Mouse (Mus musculus) NIH3T3 (cell line): ENCODE data around the gene Iqub.

ENCODE experiments used
- DNase-seq: peaks from one replicate; pipeline ENCODE4 v3.0.0-alpha.2; 2012; ENCODE audit warnings: low read depth

The Iqub gene

DNA sequence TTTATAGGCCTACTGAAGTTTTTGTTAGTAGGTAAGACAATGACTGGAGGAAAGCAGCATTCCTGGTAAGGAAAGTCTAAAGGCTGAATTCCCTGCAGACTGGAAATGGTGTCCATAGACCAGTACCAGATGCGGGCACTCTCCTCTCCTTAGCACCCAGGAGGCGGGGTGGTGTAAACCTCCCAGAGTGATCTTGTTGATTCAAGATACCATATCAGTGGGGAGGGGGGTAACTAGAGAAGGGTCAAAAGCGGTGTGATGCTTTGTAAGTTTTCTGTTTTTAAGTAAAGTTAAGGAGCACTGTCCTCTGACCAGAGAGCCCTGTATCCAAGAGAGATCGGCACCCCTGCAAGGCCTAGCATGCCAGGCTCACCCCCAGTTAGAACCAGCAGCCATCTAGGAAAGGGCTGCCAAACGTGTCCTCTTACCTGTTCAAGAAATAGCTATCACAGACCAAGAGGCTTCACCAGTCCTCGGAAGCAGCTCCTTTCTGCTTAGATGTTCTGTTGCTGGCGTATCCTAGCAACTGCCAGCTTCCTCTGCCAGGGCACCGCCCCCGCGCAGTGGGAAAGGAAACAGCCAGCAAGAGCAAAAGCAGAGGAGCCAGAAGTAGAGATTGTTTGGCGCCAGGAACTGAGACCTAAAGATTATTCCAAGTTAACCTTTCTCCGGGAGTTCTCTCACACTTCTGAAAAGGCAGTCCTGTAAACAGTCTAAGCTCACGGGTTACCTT lies at the start of gene Iqub:
Gene Iqub, minus strand, starts transcription at position 516 of the 733 bp plus-strand sequence.
- peak; percentile 21 for DNase-seq

DNA sequence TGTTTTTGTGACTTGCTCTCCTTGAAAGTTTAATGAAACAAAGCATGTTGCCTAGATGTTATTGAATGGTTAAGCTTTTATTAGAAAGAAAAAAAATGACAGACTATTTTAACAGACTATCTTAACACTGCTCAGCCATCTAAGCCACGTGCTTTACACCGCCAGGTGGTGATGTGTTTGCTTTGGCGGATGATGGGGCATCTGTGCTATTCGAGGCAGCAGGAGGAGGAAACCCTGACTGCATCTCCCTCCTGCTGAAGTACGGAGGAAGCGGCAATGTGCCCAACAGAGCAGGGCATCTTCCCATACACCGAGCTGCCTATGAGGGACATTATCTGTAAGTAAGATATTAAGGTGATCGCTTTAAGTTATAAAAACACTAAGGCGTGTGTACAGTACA lies 49.2 kb upstream of the Iqub start:
- no peak for DNase-seq

DNA sequence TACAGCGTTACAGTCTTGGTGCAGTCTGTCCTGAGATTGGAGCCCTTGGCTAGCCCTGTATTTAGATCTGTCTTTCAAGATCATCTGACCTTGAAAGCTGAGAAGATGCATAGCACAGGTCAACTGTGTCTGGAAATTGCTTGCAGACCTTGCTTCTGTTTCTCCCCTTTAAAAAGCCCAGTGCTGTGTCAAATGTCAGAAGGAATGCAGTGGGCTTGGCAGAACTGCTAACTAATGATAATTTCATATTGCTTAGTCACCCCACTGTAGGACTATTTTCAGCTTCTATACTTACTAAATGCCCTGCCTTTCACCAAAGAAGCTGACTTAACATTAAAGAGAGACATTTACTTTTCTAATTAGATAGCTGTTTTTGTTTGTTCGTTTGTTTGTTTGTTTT lies 40.6 kb upstream of the Iqub start:
- DNase-seq, result peak; percentile 44

DNA sequence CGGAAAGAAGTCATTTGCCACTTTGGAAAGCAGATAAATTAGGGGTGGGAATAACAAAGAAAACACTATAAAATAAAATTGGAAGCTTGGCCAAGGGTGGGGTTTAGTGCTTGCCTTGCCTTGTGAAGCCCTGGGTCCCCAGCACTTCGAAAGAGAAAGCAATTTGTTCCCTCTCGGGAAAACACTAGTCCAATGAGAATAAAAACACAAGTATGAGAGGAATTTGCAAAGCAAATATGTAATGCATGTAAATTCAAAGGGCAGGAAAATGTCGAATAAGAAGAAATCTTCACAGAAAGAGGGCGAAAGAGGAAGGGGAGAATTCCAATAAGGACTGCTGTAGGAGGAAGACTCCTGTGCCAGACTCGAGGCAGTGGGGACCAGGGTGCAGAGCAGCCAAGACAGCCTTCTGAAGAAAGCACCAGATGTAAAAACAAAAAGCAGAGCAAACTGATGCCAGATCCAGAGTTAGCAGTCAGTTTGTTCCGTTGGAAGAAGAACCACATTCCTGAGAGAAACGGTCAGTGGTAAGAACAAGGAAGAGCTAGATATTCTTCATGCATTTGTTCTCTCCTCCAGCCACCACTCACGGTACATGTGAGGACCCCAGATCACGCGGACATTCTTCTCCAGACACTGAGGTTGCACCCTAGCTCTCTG lies 39.7 kb upstream of the Iqub start:
- DNase-seq, result peak; percentile 37

DNA sequence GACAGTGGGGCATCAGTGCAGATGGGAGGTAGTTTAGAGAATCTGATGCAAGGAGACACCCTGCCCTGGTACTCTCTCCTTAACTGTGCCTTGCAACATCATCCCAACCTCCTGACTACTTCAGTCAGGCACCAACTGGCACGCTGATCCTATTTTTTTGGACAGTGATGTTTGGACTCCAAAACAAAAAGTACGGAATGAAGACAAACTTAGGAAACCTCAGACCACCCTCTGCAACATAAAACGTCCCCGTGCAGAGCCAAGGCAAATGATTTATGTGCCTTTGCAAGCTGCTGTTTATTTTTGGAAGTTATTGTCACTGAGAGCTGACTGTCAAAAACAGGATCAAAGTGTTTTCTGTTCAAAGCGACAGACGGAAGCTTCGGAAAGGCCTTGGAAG lies 37.2 kb upstream of the Iqub start:
- no peak for DNase-seq

DNA sequence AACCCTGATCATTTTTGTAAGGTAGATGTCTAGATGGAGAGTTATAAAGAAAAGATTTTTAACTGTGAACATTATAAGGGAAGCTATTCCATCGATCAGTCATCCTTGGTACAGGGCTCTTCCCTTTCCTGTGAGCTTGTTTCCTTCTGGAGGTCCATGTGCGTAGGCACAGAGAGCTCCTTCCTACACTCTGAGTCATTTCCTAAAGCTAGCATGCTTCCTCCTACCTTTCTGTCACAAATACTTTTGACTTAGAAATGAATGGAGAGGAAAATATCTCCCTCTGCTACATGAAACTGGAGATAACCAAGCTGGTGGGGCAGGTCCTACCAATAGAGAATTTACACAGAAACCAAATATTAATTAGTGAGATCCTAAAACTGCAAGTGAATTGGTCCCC lies 34.9 kb upstream of the Iqub start:
- no peak for DNase-seq

DNA sequence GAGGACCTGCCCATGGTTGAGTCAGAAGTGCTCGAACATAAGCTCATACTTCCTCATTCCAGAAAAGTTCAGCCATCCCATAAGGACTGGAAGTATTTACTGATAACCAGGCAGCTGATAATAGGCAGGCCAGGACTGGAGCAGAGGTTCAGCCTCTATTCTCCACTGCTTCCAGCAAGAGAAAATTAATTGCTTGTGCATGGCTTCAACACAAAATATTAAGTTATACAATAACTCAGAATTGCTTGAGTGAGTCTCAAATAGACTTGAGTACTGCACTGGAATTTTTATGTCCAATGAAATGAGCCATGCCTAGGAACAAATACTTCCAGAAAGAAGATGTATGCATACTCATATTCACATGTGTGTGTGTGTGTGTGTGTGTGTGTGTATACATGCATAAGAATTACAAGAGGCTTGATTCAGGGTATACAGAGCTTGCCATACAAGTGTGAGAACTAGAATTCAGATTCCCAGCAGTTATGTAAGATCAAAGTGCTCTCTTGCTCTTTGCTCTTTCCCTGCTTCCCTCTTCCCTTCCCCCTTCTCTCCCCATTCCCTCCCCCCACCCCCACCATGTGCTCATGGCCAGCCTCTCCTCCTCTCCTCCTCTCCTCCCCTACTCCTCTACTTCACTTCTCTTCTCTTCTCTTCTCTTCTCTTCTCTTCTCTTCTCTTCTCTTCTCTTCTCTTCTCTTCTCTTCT lies 32.0 kb upstream of the Iqub start:
- no peak for DNase-seq

DNA sequence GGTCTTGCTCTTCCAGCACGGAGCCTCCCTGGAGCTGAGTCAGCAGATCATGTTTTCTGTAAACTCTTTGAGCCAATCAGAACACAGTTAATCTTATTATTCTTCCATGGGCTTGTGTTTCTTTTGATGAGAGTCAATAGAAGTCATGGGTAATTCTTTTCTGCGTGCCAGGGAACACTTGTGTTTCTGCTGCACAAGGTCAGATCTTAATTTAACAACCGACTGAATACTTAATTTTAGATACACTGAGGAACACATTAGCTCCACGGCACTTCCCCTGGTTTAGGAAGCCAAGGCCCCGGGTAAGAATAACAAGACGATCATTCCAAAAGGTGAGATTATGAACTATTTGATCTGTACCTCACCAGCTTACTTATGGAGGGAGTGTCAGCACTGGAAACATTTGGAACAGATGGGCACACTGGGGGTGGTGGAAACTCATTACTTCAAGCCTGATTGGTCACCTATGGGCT lies 28.3 kb upstream of the Iqub start:
- no peak for DNase-seq

DNA sequence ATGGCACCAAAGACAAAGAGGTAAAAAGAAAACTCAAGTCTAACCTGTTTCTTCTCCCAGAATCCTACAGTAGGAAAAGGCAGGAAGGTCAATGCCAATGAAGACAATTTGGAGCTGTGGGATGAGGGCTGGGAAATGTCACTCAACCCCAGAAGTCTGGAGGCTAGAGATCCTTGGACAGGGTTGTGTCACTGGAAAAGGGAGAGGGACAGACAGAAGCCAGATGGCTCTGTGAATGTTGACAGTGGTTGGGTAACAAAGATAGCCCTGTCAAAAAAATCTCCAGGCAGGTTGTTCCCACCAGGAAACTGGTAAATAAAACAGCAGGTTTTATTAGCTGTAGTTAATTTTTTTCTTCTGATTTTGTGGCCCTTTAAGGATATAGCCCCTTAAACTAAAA lies 27.5 kb upstream of the Iqub start:
- no peak for DNase-seq

DNA sequence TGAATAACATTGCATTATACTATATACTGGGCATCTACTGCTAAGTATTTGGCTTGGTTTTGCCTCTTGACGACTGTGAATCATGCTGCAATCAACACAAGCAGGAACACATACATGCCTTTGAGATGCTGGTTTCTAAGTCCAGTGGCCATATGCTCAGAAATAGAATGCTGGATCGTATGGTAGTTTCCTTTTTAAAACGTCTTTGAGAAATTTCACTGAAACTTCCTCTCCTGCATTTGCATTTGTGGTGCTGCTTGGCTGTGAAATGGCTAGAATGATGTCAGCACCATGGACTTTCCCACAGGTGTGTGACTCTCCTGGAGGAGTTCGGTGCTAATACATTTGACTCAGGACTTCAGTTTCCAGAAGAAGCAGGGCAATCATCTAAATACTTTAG lies 25.2 kb upstream of the Iqub start:
- no peak for DNase-seq

DNA sequence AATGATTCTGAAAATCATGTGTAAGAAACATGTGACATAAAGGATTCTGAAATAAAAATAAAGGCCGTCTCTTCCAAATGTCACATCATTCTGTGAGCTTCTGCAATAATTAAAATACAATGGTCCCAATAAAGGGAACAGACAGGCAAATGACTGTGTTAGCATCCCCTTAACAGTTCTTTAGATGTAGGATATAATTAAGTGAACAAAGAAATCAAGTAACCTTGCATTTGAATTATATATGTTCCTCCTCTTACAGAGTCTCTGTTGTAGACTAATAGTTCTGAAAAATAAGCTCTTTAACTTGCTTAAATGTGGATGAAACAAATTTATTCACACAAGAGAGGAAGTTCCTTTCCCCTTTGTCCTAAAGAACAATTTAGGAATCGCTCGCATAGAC lies 23.6 kb upstream of the Iqub start:
- no peak for DNase-seq

DNA sequence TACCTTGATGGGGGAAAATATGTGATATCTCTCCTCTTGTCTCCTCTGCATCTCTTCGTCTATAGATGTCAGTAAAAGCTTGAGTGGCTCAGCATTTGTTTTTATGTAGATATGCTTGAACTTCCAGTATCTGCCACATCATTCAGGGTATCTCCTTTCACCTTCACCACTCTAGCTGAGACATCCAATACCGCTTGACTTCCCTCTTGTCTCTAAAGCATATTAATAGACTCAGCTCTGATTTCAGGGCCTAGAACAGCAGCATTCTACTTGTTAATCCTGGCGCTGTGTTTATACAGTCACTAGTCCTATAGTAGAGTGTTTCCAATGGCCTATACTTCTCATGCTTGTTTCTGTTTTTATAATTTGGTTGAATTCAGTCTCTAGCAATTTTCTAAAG lies 17.9 kb upstream of the Iqub start:
- DNase-seq, result no peak

DNA sequence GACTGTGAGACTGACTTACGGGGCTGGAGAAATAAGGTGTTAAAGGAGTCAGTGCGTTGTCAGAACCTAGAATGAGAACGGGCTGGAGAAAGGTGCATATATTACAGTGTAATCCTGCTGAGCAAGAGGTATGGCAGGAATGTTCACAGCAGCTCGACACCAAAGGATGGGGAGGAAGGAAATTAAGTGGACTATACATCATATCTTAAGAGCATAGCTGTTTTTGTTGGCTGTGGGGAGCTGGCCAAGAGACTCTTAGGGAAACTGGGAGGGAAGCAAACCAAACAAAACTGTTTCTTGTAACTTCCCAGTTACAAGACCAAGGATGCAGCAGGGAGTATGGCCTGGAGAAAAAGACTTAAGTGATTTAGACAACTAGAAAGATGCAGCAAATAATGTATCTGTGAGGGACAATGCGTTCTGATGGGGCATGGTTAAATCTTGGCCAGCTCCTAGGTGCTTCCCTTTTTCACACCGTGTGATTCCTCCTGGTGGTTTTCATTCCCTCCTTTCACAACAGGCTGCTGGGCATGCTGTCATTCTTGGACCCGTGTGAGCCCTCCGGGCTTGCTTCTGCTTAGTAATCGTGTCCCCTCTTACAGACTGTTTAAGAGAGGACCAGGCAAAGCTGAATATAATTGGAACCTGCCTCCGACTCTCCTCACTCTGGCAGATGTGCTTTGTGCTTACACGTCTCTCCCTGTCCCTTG lies 16.0 kb upstream of the Iqub start:
- peak; percentile 28 for DNase-seq

DNA sequence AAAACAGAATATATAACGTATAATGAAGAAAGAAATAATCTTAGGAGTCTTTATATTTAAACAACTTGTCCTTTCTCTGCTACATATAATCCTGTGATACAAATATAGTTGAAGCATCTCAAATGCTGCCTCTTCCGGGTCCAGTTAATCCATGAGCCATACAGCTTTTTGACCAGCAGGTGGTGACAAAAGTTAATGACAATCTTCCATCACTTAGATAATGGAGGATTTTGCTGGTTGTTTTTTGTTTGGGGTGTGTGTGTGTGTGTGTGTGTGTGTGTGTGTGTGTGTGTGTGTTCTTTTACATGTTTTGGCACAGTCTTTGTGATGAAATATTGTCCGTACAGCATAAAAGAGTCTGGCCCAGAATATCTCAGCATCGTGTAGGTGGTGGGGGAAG lies 15.3 kb upstream of the Iqub start:
- DNase-seq, result peak; percentile 87

DNA sequence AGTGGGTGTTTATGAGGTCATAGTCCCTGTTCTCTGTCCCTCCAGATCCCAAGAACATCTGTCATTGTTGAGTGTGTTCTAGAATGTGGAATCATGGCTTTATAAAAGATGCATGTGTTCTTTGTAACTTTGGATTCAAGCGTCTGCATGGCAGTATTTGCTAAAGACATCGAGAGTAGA lies 13.1 kb upstream of the Iqub start, which contains the start of gene Asb15:
Gene Asb15, plus strand, starts transcription at position 81 of the 180 bp plus-strand sequence.
- DNase-seq, result no peak

DNA sequence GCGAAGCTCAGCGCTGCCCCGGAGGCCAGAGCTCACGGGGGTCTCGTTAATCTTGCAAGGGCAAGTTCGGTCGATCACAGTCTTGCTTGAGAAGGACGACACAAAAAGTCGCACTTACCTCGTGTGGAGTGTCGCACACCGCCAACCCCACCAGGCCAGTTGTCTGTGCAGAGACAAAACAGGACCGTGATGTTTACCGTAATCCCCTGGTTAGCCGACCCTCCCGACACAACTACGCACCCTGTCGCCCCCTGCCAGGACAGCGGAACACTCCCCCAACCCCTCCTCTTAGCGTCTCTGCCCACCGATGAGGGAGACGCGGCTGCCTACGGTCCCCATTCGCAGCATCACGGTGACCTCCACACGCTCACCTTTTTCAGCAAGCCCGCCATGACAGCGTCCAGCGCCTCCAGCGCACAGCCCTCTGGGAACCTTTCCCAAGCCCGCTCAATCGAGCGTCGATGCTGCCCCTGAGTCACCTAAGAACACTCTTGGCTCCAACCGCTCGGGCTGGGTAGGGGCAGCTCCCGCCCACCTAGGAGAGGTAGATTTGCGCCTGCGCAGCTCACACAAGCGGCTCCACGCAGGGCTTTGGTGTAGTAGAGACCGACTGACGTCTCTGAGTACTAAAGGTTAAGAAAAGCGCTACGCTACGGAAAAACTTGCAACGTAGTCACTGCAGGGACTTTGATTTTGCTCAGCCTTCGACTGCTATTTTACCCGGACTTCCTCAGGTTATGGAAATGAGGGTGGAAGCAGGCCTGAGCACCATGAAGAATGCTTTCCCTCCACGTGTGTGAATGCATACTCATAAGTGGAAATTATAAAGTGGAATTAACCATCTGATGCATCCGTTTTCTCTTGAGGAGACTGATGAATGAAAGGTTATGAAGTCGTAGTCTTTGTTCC lies 12.5 kb upstream of the Iqub start, which contains the start of gene Ndufa5:
Gene Ndufa5, minus strand, starts transcription at position 859 of the 909 bp plus-strand sequence.
- peak; percentile 99 for DNase-seq

DNA sequence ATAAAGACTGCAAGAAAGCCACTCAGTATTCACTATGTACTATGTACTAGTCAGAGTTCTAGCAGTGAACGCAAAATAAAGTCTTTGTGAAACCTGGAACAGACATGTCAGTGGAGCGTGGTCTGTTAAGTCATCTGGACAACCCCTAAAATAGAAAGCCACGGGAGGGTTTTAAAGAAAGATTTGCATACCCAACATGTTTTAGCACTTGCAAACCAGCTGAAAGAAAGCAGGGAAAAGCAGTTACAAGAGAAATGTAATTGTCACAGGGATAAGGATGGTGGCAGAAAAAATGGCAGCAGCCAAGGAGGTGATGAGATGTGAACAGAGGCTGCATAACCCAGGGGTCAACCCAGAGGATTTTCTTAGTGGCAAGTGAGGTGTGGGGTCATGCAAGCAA lies 10.8 kb upstream of the Iqub start:
- DNase-seq, result no peak

DNA sequence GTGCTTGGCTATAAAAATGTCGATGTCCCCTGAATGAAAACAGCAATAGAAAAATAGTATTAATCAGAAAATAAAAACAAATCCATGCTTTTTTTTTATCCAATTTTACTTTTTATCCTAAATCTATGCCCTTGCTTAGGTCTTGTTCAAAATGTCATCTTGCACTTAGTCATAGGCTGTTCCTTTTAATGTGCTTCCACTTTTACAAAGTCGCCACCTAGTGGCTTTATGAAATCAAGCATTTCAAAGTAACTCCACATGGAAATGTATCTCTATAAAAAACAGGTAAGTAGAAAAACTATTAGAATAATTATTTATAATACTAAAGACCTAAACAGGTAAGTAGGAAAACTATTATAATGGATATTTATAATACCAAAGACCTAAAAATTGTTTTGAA lies 1.3 kb upstream of the Iqub start:
- peak; percentile 70 for DNase-seq

DNA sequence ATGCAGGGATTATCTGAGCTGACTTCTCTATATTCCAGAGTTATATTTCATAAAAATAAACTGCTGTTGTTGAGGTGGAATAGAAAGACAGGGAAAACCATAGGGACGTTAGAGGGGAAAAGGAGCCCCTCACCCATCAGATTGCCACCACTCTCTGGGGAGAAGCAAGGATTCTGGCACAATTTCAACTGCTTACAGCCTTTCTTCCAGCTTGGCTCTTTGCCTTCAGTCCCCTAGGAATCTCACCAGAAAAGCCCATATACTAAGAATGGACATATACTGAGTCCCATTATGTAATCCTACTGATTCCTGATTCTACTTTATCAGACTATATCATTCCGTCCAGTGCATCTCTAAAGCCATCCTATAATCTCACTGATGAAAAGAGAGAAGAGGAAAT lies 10.7 kb downstream of the Iqub start:
- DNase-seq, result no peak

DNA sequence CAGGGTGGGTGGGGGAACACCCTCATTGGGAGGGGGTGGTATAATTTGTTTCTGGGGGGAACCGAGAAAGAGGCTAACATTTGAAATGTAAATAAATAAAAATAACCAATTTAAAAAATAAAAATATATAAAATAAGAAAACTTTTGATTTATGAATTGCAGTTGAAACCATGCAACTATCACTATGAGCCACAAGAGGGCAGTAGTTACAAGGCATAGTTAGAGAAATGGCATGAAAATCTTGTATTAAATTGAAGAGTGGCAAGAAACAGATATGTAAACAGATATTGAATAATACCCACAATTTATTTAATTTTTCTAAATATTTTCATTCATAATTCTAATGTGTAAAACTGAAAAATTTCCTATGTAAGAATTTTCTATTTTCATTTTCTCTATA lies 24.5 kb downstream of the Iqub start:
- peak; percentile 62 for DNase-seq

DNA sequence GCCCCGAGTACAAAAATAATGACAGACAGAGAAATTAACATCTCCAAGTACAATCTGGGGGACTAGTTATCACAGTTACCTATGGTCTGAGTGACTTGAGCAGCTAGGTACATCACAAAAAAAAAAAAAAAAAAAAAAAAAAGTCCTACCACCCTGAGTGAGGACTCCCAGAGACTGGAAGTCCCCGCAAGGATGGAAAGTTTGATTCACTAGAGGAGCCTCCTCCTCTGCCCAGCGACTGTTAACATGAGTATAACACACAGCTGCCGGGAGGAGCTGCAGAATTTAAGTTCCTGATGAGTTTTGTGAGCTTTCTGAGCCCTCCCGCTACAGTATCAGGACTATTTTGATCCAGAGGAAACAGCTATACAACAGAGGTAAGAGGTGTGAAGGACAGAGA lies 28.3 kb downstream of the Iqub start:
- DNase-seq, result no peak
